Mouse (Mus musculus) heart, embryonic 13.5 days (tissue): ENCODE data around the gene Gramd1a. TPM values are rescaled to one million over a fixed set of nuclear protein-coding genes. Genes with fewer than 3 reads are reported as not detected.

ENCODE experiments used
- ATAC-seq: fragments of 200-750 bp; cut with Nextera tagmentation; 2 replicates; pipeline ENCODE4 v1.8.0; 2017; ENCODE audit warnings: moderate TSS enrichment; ENCODE audit not compliant: insufficient number of reproducible peaks, low FRiP score, low TSS enrichment; ENCODE audit errors: extremely low read depth
- H3K27ac ChIP-seq: fragments of 300-500 bp; sonication (generic); replicated peaks from 2 replicates; pipeline ENCODE4 v1.5.1; 2015; ENCODE audit warnings: moderate library complexity, mild to moderate bottlenecking, inconsistent platforms
- H3K27me3 ChIP-seq: fragments of 300-500 bp; sonication (generic); replicated peaks from 2 replicates; pipeline ENCODE4 v1.6.1; 2015; ENCODE audit warnings: mild to moderate bottlenecking, inconsistent platforms
- H3K36me3 ChIP-seq: fragments of 300-500 bp; sonication (generic); 2 replicates; pipeline ENCODE4 v1.6.1; 2015; ENCODE audit warnings: mild to moderate bottlenecking, inconsistent platforms
- H3K4me1 ChIP-seq: fragments of 300-500 bp; sonication (generic); 2 replicates; pipeline ENCODE4 v1.6.1; 2015; ENCODE audit warnings: inconsistent platforms
- H3K4me2 ChIP-seq: fragments of 300-500 bp; sonication (generic); 2 replicates; pipeline ENCODE4 v1.6.1; 2015; ENCODE audit warnings: inconsistent platforms, mild to moderate bottlenecking, moderate library complexity
- H3K4me3 ChIP-seq: fragments of 300-500 bp; sonication (generic); 2 replicates; pipeline ENCODE4 v1.5.1; 2015; ENCODE audit warnings: moderate library complexity, mild to moderate bottlenecking, inconsistent platforms
- H3K9ac ChIP-seq: fragments of 300-500 bp; sonication (generic); 2 replicates; pipeline ENCODE4 v1.6.1; 2015; ENCODE audit warnings: inconsistent platforms, mild to moderate bottlenecking, moderate library complexity
- H3K9me3 ChIP-seq: fragments of 300-500 bp; sonication (generic); 2 replicates; pipeline ENCODE4 v1.6.1; 2016; ENCODE audit warnings: inconsistent platforms
- WGBS: fragments of 180-500 bp; shearing (Covaris S2); methylation state at CpG from one replicate; pipeline ENCODE4 v1.1.7; 2015; ENCODE audit warnings: mixed read lengths; 5-methylcytosine and 5-hydroxymethylcytosine counted together
- polyA plus RNA-seq: library from polyadenylated mRNA; unstranded; fragments of >200 nt; fragmentation: Nextera tagmentation; extraction: Ambion mirVana; gene quantifications from 2 replicates; pipeline ENCODE4 v1.2.1, GENCODE M21; 2015

Gene Gramd1a
- 50.3 and 51.8 TPM in 2 replicates for polyA plus RNA-seq

DNA sequence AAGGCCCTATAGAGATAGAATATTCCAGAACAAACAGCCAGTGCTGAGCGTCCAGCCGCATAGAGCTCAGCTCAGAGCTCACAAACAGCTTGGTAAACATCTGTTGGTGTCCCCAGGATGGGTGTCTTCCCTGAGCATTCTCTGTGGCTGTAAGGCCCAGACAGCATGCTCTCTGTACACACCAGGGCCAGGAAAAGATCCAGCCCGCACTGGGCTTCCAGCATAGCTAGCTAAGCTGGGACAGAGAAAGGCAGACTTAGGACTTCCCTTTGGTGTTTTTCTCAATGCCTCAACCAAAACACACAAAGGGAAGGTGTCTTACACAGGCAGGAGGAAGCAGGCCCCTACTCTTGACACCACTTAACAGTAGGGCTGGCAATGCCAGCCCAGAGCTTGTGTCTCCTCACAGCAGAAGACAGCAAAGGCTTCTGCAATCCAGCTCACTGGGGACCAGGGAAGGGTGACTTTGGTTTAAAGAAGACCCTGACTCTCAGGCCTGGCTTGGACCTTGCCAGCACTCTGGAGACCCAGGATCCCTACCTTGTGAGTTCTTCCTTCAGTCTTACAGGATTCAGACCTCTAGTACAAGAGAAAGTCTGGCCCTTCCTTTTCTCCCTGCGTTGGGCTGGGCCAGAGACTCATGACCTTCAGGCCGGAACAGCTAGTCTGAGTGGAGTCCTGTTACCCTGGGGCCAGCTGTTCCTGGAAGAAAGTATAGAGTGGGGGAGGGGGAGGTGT lies at the start of gene Gramd1a:
Gene Gramd1a (minus strand): TSS at position 601 of the 738 bp plus-strand sequence.
- Histone ChIP-seq H3K36me3 (no peaks in the 10 kb centered on the region), H3K4me2 (peak within 1 kb of the TSS; percentile 18), H3K9me3 (no peaks in the 10 kb centered on the region), H3K4me1 (peaks cover 31% of the 10 kb centered on the region), H3K27me3 (no peaks in the 10 kb centered on the region), H3K9ac (peak within 1 kb of the TSS; percentile 34; the same call in 1 of the 2 replicates), H3K4me3 (no peak within 1 kb of the TSS), H3K27ac (peak within 1 kb of the TSS; percentile 62)
- no peak for ATAC-seq
- WGBS: 58% methylated on average over 5 of the region's 5 CpGs

DNA sequence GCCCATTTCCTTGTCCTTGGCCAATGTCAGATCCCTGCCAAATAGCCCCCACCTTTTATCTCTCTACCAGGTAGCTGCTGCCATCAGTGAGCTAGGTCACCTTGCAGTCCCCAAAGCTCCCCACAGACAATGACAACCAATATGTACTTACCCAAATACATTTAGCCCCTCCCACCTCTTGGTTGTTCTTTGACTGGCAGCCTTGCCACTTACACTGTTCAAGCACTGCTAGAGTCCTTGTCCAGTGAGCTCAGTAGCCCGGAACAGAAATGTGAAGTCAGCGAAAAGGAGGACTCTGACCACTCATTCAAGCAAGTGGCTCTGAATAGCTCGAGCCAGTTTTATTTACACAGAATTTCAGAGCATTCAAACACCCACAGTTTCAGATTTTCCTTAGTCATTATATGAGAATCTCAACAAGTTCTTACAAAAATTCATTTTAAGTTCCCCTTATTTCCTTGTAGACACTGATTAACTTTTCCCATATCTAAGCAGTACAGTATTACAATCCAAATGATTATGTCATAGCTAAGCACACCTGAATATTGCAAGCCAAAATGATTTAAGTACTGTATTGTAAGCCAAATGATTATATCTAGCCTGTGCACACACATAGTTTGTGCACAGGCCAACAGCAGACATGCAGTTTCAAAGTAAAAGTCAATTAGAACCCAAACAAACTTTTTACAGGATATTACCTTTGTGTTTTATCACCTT lies 40.1 kb upstream of the Gramd1a start:
- Histone ChIP-seq H3K9ac (no peak overlapping the region), H3K36me3 (no peaks in the 10 kb centered on the region), H3K9me3 (no peaks in the 10 kb centered on the region), H3K4me3 (no peak overlapping the region), H3K4me1 (no peaks in the 10 kb centered on the region), H3K27ac (no peak overlapping the region), H3K4me2 (no peak overlapping the region), H3K27me3 (no peaks in the 10 kb centered on the region)
- 62% methylated on average over 3 of the region's 3 CpGs for WGBS
- ATAC-seq: no peak

DNA sequence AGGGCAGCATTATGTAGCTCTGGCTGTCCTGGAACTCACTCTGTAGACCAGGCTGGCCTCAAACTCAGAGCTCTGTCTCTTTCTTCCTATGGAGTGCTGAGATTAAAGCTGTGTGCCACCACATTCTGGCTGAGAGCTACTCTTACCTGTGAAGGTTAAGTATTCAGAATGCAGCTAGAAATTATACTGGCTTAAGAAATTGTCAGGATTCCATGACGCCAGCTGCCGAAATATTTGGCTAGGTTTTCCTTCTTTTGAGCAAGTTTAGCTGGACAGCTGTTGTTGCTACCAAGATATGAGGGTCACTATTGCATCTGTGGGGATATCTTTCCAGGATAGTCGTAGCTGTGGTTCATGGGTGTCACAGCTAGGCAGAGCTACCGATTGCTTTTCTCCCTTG lies 29.0 kb upstream of the Gramd1a start:
- H3K9me3 ChIP-seq: no peaks in the 10 kb centered on the region
- no peak overlapping the region for H3K4me3 ChIP-seq
- ATAC-seq: no peak
- peaks cover 8% of the 10 kb centered on the region; the same call in 1 of the 2 replicates for H3K27me3 ChIP-seq
- WGBS: 65% methylated on average over 4 of the region's 4 CpGs
- H3K4me1 ChIP-seq: no peaks in the 10 kb centered on the region
- no peak overlapping the region for H3K27ac ChIP-seq
- no peak overlapping the region for H3K9ac ChIP-seq
- no peaks in the 10 kb centered on the region for H3K36me3 ChIP-seq
- H3K4me2 ChIP-seq: no peak overlapping the region

DNA sequence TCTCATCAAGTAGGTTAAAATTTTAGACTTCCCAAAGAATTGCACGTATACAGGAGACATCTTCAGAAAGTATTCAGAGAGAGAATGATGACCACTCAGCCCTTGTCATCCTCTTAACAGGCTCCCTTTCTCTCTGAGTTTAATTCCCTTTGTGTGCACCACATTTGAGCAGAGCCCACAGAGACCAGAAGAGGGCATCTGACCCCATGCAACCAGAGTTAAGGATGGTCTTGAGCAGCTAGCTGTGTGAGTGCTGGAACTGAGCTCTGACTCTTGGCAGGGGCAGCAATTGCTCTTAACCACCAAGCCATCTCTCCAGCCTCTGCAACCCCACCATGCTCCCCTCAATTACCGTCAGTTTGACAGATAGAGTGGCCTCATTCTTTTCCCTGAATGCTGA lies 27.2 kb upstream of the Gramd1a start:
- no peaks in the 10 kb centered on the region for H3K9me3 ChIP-seq
- no peak overlapping the region for H3K4me3 ChIP-seq
- no peak overlapping the region for H3K27ac ChIP-seq
- H3K9ac ChIP-seq: no peak overlapping the region
- H3K27me3 ChIP-seq: peaks cover 21% of the 10 kb centered on the region
- WGBS: 30% methylated on average over 2 of the region's 2 CpGs
- H3K4me2 ChIP-seq: no peak overlapping the region
- H3K36me3 ChIP-seq: no peaks in the 10 kb centered on the region
- no peaks in the 10 kb centered on the region for H3K4me1 ChIP-seq
- no peak for ATAC-seq

DNA sequence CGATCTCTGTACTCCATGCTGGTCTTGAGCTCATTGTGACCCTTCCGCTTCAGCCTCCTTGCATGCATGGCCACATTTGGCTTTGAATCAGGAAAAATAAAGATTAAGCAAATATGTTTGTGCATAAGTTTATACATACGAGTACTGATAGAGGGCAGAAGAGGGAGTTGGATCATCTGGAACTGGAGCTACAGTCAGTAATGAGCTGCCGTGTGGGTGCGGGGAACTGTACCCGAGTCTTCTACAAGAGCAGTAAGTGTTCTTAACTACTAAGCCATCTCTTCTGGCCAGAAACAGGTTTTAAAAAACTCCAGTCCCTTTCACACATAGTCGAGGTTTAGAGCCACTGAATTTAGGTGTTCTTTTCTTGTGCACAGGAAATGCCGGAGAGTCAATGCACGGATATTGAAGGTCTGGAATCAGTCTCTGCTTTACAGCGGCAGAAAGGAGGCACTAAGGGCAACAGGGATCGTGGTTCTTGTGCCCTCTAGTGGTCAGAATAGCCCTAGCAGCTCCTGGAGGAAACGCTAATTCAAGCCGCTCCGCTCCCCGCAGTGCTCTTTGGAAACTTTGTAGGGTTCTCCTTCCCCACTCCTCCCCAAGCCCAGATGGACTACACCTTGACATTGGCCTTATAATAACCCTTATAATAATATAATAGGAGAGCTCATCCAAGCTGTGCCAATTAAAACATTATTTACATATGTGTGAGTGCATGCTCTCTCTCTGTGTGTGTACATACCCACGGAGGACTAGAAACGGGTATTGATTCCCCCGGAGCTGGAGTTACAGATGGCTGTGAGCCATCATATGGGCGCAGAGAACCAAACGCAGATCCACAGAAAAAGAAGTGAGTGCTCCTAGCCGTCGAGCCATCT lies 21.4 kb upstream of the Gramd1a start:
- Histone ChIP-seq H3K27me3 (peaks cover 21% of the 10 kb centered on the region), H3K36me3 (no peaks in the 10 kb centered on the region), H3K9me3 (no peaks in the 10 kb centered on the region), H3K4me2 (peak overlapping the region; percentile 63), H3K27ac (peak overlapping the region; percentile 37; the same call in 1 of the 2 replicates), H3K4me1 (peaks cover 7% of the 10 kb centered on the region; the same call in 1 of the 2 replicates), H3K4me3 (peak overlapping the region; percentile 38), H3K9ac (peak overlapping the region; percentile 71)
- 19% methylated on average over 22 of the region's 22 CpGs for WGBS
- ATAC-seq: no peak

DNA sequence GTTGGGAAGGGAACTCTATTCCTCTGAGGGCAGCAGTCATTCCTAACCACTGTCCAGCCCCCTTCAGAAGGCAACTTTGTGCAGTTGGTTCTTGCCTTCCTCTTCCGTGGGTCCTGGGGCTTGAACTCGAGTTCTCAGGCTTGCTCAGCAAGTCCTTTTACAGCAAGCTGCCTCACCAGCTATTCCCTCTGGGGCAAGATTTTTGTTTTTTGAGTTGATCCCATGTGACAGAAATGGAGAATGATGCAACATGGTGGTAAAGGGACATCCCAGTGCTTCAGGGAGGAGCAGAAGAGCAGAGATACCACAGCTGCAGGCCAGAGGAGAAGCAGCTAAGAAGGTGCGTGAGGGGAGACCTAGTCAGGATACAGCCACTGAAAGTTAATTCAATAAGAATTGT lies 19.4 kb upstream of the Gramd1a start:
- no peak overlapping the region for H3K4me2 ChIP-seq
- no peak overlapping the region for H3K4me3 ChIP-seq
- ATAC-seq: no peak
- 69% methylated on average over 3 of the region's 3 CpGs for WGBS
- H3K4me1 ChIP-seq: peaks cover 7% of the 10 kb centered on the region; the same call in 1 of the 2 replicates
- no peaks in the 10 kb centered on the region for H3K9me3 ChIP-seq
- H3K27ac ChIP-seq: no peak overlapping the region
- H3K9ac ChIP-seq: no peak overlapping the region
- H3K27me3 ChIP-seq: peaks cover 19% of the 10 kb centered on the region
- no peaks in the 10 kb centered on the region for H3K36me3 ChIP-seq

DNA sequence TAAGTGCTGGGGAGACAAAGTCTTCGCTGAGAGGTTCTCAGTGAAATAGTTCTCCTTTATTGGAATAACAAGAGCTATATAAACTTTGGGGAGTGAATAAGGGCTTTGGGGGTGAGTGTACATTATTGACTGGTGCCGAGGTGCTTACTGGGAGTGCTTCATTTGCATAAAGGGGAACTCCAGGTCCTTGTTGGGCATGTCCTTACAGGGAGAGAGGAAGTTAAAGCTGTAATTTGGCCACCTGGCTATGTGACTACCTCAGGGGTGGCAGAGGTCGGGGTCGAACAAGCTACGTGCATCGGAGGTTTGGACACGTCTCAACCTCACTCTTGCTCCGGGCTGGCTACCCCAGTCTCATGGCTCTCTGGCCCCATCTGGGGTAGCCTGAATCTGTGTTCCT lies 18.8 kb upstream of the Gramd1a start:
- H3K4me2 ChIP-seq: no peak overlapping the region
- H3K36me3 ChIP-seq: no peaks in the 10 kb centered on the region
- H3K4me3 ChIP-seq: no peak overlapping the region
- no peaks in the 10 kb centered on the region for H3K9me3 ChIP-seq
- H3K4me1 ChIP-seq: peaks cover 7% of the 10 kb centered on the region; the same call in 1 of the 2 replicates
- ATAC-seq: no peak
- H3K27ac ChIP-seq: no peak overlapping the region
- 70% methylated on average over 8 of the region's 8 CpGs for WGBS
- H3K9ac ChIP-seq: no peak overlapping the region
- peaks cover 19% of the 10 kb centered on the region for H3K27me3 ChIP-seq

DNA sequence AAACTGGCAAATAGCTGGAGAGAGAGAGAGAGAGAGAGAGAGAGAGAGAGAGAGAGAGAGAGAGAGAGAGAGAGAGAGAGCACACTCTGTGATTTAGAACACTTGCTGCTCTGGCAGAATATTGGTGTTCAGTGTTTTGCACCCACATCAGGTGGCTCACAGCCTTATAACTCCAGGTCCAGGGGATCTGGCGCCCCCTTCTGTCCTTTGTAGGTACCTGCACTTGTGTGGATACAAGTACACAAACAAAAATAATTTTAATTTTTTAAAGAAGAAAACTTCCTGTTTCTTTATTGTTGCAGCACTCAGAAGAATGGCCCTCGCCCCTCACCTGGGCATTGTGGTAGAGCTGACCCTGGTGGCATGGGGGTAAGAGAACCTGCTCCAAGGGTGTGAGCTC lies 16.5 kb upstream of the Gramd1a start:
- Histone ChIP-seq H3K9ac (no peak overlapping the region), H3K36me3 (no peaks in the 10 kb centered on the region), H3K4me1 (peaks cover 7% of the 10 kb centered on the region; the same call in 1 of the 2 replicates), H3K9me3 (no peaks in the 10 kb centered on the region), H3K4me3 (no peak overlapping the region), H3K27me3 (no peaks in the 10 kb centered on the region), H3K4me2 (no peak overlapping the region), H3K27ac (no peak overlapping the region)
- ATAC-seq: no peak
- 9% methylated on average over 2 of the region's 2 CpGs for WGBS

DNA sequence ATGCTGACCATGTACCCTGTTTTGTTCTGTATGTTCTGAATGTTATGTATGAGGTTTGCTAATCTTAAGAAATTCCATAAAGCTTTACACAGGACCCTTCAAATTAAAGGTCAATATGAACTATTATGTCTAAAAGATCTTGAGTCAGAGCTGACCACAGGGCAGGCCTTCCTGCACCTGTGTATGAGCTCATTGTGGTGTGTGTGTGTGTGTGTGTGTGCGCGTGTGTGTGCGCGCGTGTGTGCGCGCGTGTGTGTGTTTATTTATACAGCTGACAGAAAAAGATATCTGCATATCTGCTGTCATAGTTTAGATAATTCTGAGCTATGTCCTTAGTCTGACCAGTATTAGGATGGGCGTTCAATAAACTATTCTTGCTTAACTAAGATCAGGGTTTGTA lies 14.8 kb upstream of the Gramd1a start:
- H3K36me3 ChIP-seq: no peaks in the 10 kb centered on the region
- ATAC-seq: no peak
- 0 out of 2 replicates have a peak, but pooled peaks cover 8% of the 10 kb centered on the region for H3K9me3 ChIP-seq
- no peak overlapping the region for H3K9ac ChIP-seq
- H3K4me3 ChIP-seq: no peak overlapping the region
- H3K27me3 ChIP-seq: no peaks in the 10 kb centered on the region
- 89% methylated on average over 9 of the region's 9 CpGs for WGBS
- no peak overlapping the region for H3K27ac ChIP-seq
- no peak overlapping the region for H3K4me2 ChIP-seq
- H3K4me1 ChIP-seq: no peaks in the 10 kb centered on the region

DNA sequence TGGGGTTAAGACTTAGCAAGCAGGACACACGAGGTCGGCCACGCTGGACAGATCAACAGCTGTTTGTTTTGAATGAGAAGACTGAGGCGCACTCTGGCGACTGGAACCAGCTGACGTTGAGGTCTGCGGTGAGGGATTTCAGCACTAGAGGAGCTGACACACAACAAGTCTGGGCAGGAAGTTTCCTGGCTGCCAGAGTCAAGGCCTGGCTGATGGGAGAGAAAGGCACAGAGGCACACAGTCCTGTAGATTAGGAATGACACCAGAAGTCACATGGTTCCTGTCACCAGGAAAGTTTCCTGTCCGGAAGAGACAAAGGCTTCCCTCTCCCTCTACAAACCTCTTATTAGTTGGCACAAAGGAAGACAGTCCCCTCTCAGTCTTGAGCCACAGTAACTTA lies 12.7 kb upstream of the Gramd1a start:
- 29% methylated on average over 8 of the region's 8 CpGs for WGBS
- Histone ChIP-seq H3K27ac (peak overlapping the region; percentile 53), H3K4me2 (no peak overlapping the region), H3K9ac (no peak overlapping the region), H3K9me3 (0 out of 2 replicates have a peak, but pooled peaks cover 8% of the 10 kb centered on the region), H3K36me3 (no peaks in the 10 kb centered on the region), H3K4me3 (no peak overlapping the region), H3K27me3 (no peaks in the 10 kb centered on the region), H3K4me1 (no peaks in the 10 kb centered on the region)
- ATAC-seq: no peak

DNA sequence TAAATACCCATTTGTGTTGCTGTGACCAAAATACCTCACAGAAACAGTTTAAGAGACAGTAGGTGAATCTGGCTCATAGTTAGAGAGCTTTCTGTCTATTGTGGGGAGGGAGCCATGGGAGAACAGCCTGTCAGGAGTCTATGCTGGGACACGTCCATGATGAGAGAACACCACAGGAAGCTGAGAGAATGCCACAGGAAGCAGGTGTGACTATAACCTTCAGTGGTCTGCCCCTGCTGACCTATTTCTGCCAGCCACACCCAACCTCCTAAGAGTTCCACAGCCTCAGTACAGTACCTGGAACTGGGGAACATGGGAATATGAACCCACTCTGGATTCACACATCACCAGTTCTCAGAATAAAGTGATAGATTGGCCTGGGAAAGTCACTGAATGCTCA lies 9.1 kb upstream of the Gramd1a start:
- Histone ChIP-seq H3K4me3 (no peak overlapping the region), H3K36me3 (no peaks in the 10 kb centered on the region), H3K27me3 (no peaks in the 10 kb centered on the region), H3K4me1 (peaks cover 7% of the 10 kb centered on the region; the same call in 1 of the 2 replicates), H3K4me2 (no peak overlapping the region), H3K27ac (no peak overlapping the region), H3K9me3 (0 out of 2 replicates have a peak, but pooled peaks cover 8% of the 10 kb centered on the region), H3K9ac (no peak overlapping the region)
- no peak for ATAC-seq
- 56% methylated on average over 1 of the region's 1 CpGs for WGBS
